Mouse (Mus musculus) MEL (cell line): ENCODE measurements around the gene Pstk. TPM values are rescaled to one million over a fixed set of nuclear protein-coding genes. Genes with fewer than 3 reads are reported as not detected.

ENCODE experiments used
- DNase-seq: peaks from one replicate; pipeline ENCODE4 v3.0.0; 2011; ENCODE audit warnings: low read depth, low spot score
- H3K27ac ChIP-seq: 2 replicates; pipeline ENCODE4 v1.5.1; 2012; ENCODE audit warnings: low read depth, mild to moderate bottlenecking, control low read depth, low read length, moderate library complexity; ENCODE audit not compliant: control insufficient read depth
- H3K27me3 ChIP-seq, 2 experiments: fragments of 150-350 bp in 1 of 2; sonication (generic) in 1 of 2; 2 replicates each; pipeline ENCODE4 v1.6.1; 2012; ENCODE audit warnings: low read length in 2 of 2, mild to moderate bottlenecking in 2 of 2, improper control_type of control experiment in 1 of 2, moderate library complexity in 1 of 2; ENCODE audit not compliant: insufficient read depth in 2 of 2, control insufficient read depth in 1 of 2
- H3K36me3 ChIP-seq, 2 experiments: 2 replicates each; pipeline ENCODE4 v1.6.1; 2012 to 2014; ENCODE audit warnings: low read length in 2 of 2, improper control_type of control experiment in 1 of 2, inconsistent platforms in 1 of 2, mild to moderate bottlenecking in 1 of 2; ENCODE audit not compliant: insufficient read depth in 2 of 2, control insufficient read depth in 1 of 2
- H3K4me1 ChIP-seq, 2 experiments: fragments of 150-350 bp in 1 of 2; sonication (generic) in 1 of 2; 2 replicates each; pipeline ENCODE4 v1.6.1; 2012; ENCODE audit warnings: low read length in 2 of 2, improper control_type of control experiment in 1 of 2, mild to moderate bottlenecking in 1 of 2; ENCODE audit not compliant: insufficient read depth in 2 of 2, control insufficient read depth in 1 of 2
- H3K4me3 ChIP-seq, 2 experiments: fragments of 150-350 bp in 1 of 2; sonication (generic) in 1 of 2; 2 replicates each; pipeline ENCODE4 v1.5.1; 2012; ENCODE audit warnings: low read depth in 2 of 2, low read length in 2 of 2, mild to moderate bottlenecking in 2 of 2, moderate library complexity in 2 of 2, control low read depth in 1 of 2, improper control_type of control experiment in 1 of 2; ENCODE audit not compliant: control insufficient read depth in 1 of 2, insufficient read depth in 1 of 2
- H3K79me2 ChIP-seq: 2 replicates; pipeline ENCODE4 v1.6.1; 2012; ENCODE audit warnings: mild to moderate bottlenecking, low read length, moderate library complexity; ENCODE audit not compliant: control insufficient read depth, poor library complexity, insufficient read depth
- H3K9ac ChIP-seq: 2 replicates; pipeline ENCODE4 v1.6.1; 2012; ENCODE audit warnings: low read depth, mild to moderate bottlenecking, control low read depth, low read length, moderate library complexity; ENCODE audit not compliant: control insufficient read depth, poor library complexity, severe bottlenecking
- H3K9me3 ChIP-seq: fragments of 150-350 bp; sonication (generic); replicated peaks from 2 replicates; pipeline ENCODE4 v1.6.1; 2012; ENCODE audit warnings: mild to moderate bottlenecking, low read length, improper control_type of control experiment, moderate library complexity; ENCODE audit not compliant: insufficient read depth
- BHLHE40 ChIP-seq: IDR thresholded peaks from 2 replicates; pipeline ENCODE4 v1.6.1; 2012; ENCODE audit warnings: low read depth, mild to moderate bottlenecking, inconsistent platforms, low read length, improper control_type of control experiment, borderline replicate concordance
- CTCF ChIP-seq, 3 experiments: IDR thresholded peaks in 2 of 3; conservative IDR thresholded peaks in 1 of 3; 2 replicates each; pipeline ENCODE4 v1.5.1; 2011 to 2012; ENCODE audit warnings: low read length in 3 of 3, low read depth in 2 of 3, mild to moderate bottlenecking in 2 of 3, improper control_type of control experiment in 1 of 3, inconsistent platforms in 1 of 3, mixed read lengths in 1 of 3, moderate library complexity in 1 of 3; ENCODE audit not compliant: control insufficient read depth in 1 of 3, insufficient read depth in 1 of 3, poor library complexity in 1 of 3, severe bottlenecking in 1 of 3
- ELF1 ChIP-seq: IDR thresholded peaks from 2 replicates; pipeline ENCODE4 v1.6.1; 2014; ENCODE audit warnings: low read depth, mild to moderate bottlenecking, inconsistent platforms, low read length, improper control_type of control experiment, moderate library complexity
- ETS1 ChIP-seq: IDR thresholded peaks from 2 replicates; pipeline ENCODE4 v1.6.1; 2012; ENCODE audit warnings: low read depth, mild to moderate bottlenecking, inconsistent platforms, low read length, improper control_type of control experiment, moderate library complexity
- GABPA ChIP-seq: IDR thresholded peaks from 2 replicates; pipeline ENCODE4 v1.6.1; 2012; ENCODE audit warnings: low read depth, mild to moderate bottlenecking, inconsistent platforms, low read length, improper control_type of control experiment, moderate library complexity
- GATA1 ChIP-seq: IDR thresholded peaks from 2 replicates; pipeline ENCODE4 v1.6.1; 2011; ENCODE audit warnings: low read depth, low read length, improper control_type of control experiment
- HCFC1 ChIP-seq: IDR thresholded peaks from 2 replicates; pipeline ENCODE4 v1.6.1; 2012; ENCODE audit warnings: low read depth, mild to moderate bottlenecking, inconsistent platforms, low read length, improper control_type of control experiment, moderate library complexity
- JUND ChIP-seq: IDR thresholded peaks from 2 replicates; pipeline ENCODE4 v1.6.1; 2011; ENCODE audit warnings: low read depth, mild to moderate bottlenecking, improper control_type of control experiment, low read length
- MEF2A ChIP-seq: IDR thresholded peaks from 2 replicates; pipeline ENCODE4 v1.6.1; 2014; ENCODE audit warnings: low read depth, mild to moderate bottlenecking, inconsistent platforms, low read length, improper control_type of control experiment; ENCODE audit not compliant: poor library complexity, insufficient replicate concordance, severe bottlenecking; ENCODE audit errors: extremely low read depth
- MXI1 ChIP-seq: IDR thresholded peaks from 2 replicates; pipeline ENCODE4 v1.6.1; 2011; ENCODE audit warnings: mild to moderate bottlenecking, low read depth, low read length, improper control_type of control experiment
- MYB ChIP-seq: IDR thresholded peaks from 2 replicates; pipeline ENCODE4 v1.6.1; 2011; ENCODE audit warnings: mild to moderate bottlenecking, low read depth, low read length, improper control_type of control experiment
- MYC ChIP-seq: IDR thresholded peaks from 2 replicates; pipeline ENCODE4 v1.6.1; 2011; ENCODE audit warnings: low read depth, mild to moderate bottlenecking, low read length, improper control_type of control experiment, moderate library complexity
- NELFE ChIP-seq: IDR thresholded peaks from 2 replicates; pipeline ENCODE4 v1.6.1; 2011; ENCODE audit warnings: low read depth, low read length, improper control_type of control experiment
- NRF1 ChIP-seq: IDR thresholded peaks from 2 replicates; pipeline ENCODE4 v1.6.1; 2014; ENCODE audit warnings: low read depth, mild to moderate bottlenecking, inconsistent platforms, low read length, improper control_type of control experiment, moderate library complexity; ENCODE audit not compliant: poor library complexity, insufficient read depth, severe bottlenecking
- POLR2A ChIP-seq, 2 experiments: IDR thresholded peaks; 2 replicates each; pipeline ENCODE4 v1.6.1; 2011 to 2012; ENCODE audit warnings: low read length in 2 of 2, mild to moderate bottlenecking in 2 of 2, control low read depth in 1 of 2, improper control_type of control experiment in 1 of 2, low read depth in 1 of 2, moderate library complexity in 1 of 2; ENCODE audit not compliant: control insufficient read depth in 1 of 2, insufficient read depth in 1 of 2, poor library complexity in 1 of 2
- POLR2AphosphoS2 ChIP-seq: IDR thresholded peaks from 2 replicates; pipeline ENCODE4 v1.6.1; 2011; ENCODE audit warnings: low read length, improper control_type of control experiment
- POLR2AphosphoS5 ChIP-seq: IDR thresholded peaks from 2 replicates; pipeline ENCODE4 v1.6.1; 2012; ENCODE audit warnings: low read depth, borderline replicate concordance, mild to moderate bottlenecking, inconsistent platforms, low read length, moderate library complexity, mixed read lengths
- SIN3A ChIP-seq: IDR thresholded peaks from 2 replicates; pipeline ENCODE4 v1.6.1; 2012; ENCODE audit warnings: low read length, improper control_type of control experiment, inconsistent platforms
- SMC3 ChIP-seq: IDR thresholded peaks from 2 replicates; pipeline ENCODE4 v1.6.1; 2011; ENCODE audit warnings: low read depth, low read length, improper control_type of control experiment
- UBTF ChIP-seq: IDR thresholded peaks from 2 replicates; pipeline ENCODE4 v1.6.1; 2012; ENCODE audit warnings: low read depth, mild to moderate bottlenecking, inconsistent platforms, low read length, improper control_type of control experiment, moderate library complexity, borderline replicate concordance; ENCODE audit not compliant: insufficient read depth
- ZC3H11A ChIP-seq: IDR thresholded peaks from 2 replicates; pipeline ENCODE4 v1.6.1; 2012; ENCODE audit warnings: low read depth, mild to moderate bottlenecking, inconsistent platforms, low read length, improper control_type of control experiment
- ZNF384 ChIP-seq: IDR thresholded peaks from 2 replicates; pipeline ENCODE4 v1.6.1; 2012; ENCODE audit warnings: low read depth, mild to moderate bottlenecking, inconsistent platforms, low read length, improper control_type of control experiment
- polyA plus RNA-seq, 2 experiments: library from polyadenylated mRNA; stranded (reverse) in 1 of 2; unstranded in 1 of 2; fragments of >175 nt in 1 of 2; fragments of >200 nt in 1 of 2; gene quantifications; 2 replicates each; pipeline versions ENCODE4 v1.2.1 to v1.2.4; 2012; ENCODE audit warnings: low replicate concordance in 2 of 2, low read depth in 1 of 2; ENCODE audit not compliant: insufficient read length in 2 of 2, insufficient read depth in 1 of 2, missing spikeins in 1 of 2
- total RNA-seq: library from RNA; depleted of rRNA; stranded (reverse); fragments of 300-350 nt; gene quantifications from 2 replicates; pipeline ENCODE4 v1.2.3, GENCODE M21; 2012

Pstk gene
- total and polyA plus RNA-seq, 3 experiments, result 36.1 to 57.5 TPM; not detected in 1

DNA sequence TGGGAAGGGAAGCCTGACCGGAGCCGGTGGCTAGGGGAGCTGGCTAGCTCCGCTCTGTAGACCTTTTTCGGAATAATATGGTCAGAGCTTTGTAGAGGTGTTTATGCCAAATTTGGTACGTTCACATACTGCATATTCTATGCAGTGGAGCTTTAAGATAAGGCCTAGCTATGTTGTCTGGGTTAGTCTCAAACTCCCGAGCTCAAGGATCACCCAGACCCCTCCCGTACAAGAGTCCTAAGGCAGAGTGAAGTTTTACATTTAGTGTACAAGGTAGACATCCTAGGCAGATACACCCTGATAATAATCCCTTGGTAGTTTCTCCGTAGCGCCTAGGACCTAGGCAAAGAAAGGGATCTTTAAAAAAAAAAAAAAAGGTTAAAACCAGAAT lies 524 bp downstream of the Pstk start:
- Histone ChIP-seq H3K4me3 (peak overlapping the region; percentile 81 to 87), H3K27ac (peak overlapping the region; percentile 71), H3K9ac (peak overlapping the region; percentile 88), H3K9me3 (no peaks in the 10 kb centered on the region), H3K27me3 (no peaks in the 10 kb centered on the region), H3K4me1 (peaks cover 2 to 16% of the 10 kb centered on the region in 2 experiments; a peak in 3 of 4 replicates), H3K36me3 (peaks cover 0 to 15% of the 10 kb centered on the region in 2 experiments; a peak in 2 of 4 replicates), H3K79me2 (peaks cover 1% of the 10 kb centered on the region; the same call in 1 of the 2 replicates)
- no peak for DNase-seq
- TF ChIP-seq POLR2AphosphoS5, result no peak
- no peak for TF ChIP-seq ELF1
- no peak for TF ChIP-seq MEF2A
- TF ChIP-seq ETS1, result no peak
- 0 out of 2 replicates have a peak, but pooled peaks have one; percentile 34 for TF ChIP-seq MYC
- TF ChIP-seq NELFE, result no peak
- peak; percentile 13; the same call in 1 of the 2 replicates for TF ChIP-seq MXI1
- TF ChIP-seq SMC3, result no peak
- no peak for TF ChIP-seq HCFC1
- TF ChIP-seq CTCF (IDR thresholded peaks at IDR 0.05 in 2 of 3, conservative IDR thresholded peaks at IDR 0.05 in 1 of 3; ENCODE audit: control insufficient read depth in 1 of 3, insufficient read depth in 1 of 3, low read depth in 2 of 3, low read length in 3 of 3, poor library complexity in 1 of 3, severe bottlenecking in 1 of 3), result no peak
- no peak for TF ChIP-seq MYB
- TF ChIP-seq POLR2AphosphoS2, result no peak
- no peak for TF ChIP-seq GABPA
- no peak for TF ChIP-seq UBTF
- no peak for TF ChIP-seq NRF1
- TF ChIP-seq JUND, result no peak
- no peak for TF ChIP-seq BHLHE40
- TF ChIP-seq ZNF384, result peak; percentile 60; the same call in 1 of the 2 replicates
- TF ChIP-seq ZC3H11A, result no peak
- TF ChIP-seq POLR2A (IDR thresholded peaks at IDR 0.05; ENCODE audit: control insufficient read depth in 1 of 2, insufficient read depth in 1 of 2, low read depth in 1 of 2, low read length in 2 of 2, poor library complexity in 1 of 2), result no peak
- no peak; the same call in 1 of the 2 replicates for TF ChIP-seq SIN3A
- TF ChIP-seq GATA1, result peak; percentile 39; the same call in 1 of the 2 replicates
